Mouse (Mus musculus): ENCODE data around the gene Tnnt1.

- TF ChIP-seq CTCF (conservative IDR thresholded peaks at IDR 0.05; ENCODE audit: low read length): peak; percentile 52
- no peak for TF ChIP-seq POU5F1 (IDR thresholded peaks at IDR 0.05; ENCODE audit: borderline replicate concordance, low read length)
- no peak for TF ChIP-seq NANOG (IDR thresholded peaks at IDR 0.05; ENCODE audit: borderline replicate concordance, low read length)
Observed at GRCm38 (mm10) chr7:4562660-4563059, 46.5 kb upstream of the Tnnt1 start.

Data from E14TG2a.4 (cell line).